Mouse (Mus musculus): Measurements from ENCODE around the gene Supt3. TPM values are rescaled to one million over a fixed set of nuclear protein-coding genes. Genes with fewer than 3 reads are reported as not detected.

The Supt3 gene
- total RNA-seq, 2 experiments from 2014 or later, result 7.8 to 18.0 TPM

DNA sequence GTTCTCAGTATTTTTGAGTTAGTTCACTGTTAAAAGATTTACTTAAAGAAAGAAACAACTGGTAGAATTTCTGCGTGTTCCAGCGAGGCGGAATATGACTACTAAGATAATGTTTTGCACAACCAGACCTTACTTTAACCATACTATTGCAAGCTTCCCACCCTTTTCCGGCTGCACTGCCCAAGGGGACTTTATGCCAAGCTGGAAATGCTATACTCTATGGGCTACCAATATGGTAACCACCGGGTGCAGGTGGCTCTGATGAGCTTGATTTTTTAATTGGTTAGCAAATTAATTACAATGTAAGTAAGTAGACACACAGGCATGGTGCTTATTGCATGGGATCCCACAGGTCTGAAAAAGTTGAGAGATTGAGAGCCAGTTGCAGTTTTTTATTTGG, 1.2 kb downstream of the Supt3 start:
- no peak for ATAC-seq (ENCODE audit: poor library complexity, severe bottlenecking)

DNA sequence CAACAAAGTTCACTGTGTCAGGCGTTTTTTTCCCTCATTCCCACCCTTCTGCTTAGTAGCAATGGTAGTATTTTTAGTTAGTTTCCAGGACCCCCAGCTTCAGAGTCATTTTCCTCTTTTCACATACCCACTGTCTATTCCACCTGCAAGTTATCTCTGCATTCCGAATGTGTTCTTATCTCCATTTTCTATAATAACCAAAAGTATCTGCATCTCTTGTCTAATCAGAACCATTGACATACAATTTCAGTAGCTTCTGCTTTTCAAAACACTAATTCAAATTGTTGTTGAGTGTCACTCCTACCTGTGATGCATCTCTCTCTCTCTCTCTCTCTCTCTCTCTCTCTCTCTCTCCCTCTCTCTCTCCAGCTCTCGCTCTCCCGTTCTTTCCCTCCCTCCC, 3.4 kb downstream of the Supt3 start:
- ATAC-seq (ENCODE audit: poor library complexity, severe bottlenecking), result no peak

DNA sequence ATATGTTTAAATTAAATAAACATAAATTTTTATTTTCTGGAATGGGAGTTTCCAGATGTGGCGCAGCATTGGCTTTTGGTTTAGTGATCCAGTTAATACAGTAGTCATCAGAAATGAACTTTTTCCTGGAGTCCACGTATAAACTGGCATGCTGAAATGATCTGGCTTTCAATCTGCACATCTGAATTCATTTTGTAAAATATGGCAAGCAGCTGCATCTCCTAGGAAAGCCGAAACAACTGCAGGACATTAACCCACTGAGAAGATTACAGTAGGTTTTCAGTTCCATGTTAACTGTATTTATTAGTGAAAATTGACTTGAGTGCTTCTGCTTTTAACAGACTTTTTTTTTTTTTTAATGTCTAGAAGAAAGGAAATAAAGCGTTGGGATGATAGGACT, 5.4 kb downstream of the Supt3 start:
- no peak for ATAC-seq (ENCODE audit: poor library complexity, severe bottlenecking)

DNA sequence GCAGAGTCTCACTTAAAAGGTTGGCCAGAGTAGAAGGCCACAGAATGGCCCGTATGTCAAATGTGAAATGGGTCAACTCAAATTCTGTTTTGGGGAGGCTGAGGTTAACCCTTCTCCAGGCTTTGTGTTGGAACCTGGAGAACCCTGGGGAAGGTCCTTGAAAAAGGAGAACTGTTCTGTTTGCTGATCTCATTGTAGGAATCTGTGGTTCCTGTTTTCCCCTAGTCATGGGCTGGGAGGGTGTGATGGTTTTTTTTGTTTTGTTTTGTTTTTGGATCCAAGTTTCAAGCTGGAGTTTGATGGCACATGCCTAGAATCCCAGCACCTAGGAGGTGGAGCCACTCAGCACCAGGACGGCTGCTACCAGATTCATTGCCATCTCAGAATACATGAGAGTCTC, 6.2 kb downstream of the Supt3 start:
- ATAC-seq (ENCODE audit: poor library complexity, severe bottlenecking), result peak; percentile 97

DNA sequence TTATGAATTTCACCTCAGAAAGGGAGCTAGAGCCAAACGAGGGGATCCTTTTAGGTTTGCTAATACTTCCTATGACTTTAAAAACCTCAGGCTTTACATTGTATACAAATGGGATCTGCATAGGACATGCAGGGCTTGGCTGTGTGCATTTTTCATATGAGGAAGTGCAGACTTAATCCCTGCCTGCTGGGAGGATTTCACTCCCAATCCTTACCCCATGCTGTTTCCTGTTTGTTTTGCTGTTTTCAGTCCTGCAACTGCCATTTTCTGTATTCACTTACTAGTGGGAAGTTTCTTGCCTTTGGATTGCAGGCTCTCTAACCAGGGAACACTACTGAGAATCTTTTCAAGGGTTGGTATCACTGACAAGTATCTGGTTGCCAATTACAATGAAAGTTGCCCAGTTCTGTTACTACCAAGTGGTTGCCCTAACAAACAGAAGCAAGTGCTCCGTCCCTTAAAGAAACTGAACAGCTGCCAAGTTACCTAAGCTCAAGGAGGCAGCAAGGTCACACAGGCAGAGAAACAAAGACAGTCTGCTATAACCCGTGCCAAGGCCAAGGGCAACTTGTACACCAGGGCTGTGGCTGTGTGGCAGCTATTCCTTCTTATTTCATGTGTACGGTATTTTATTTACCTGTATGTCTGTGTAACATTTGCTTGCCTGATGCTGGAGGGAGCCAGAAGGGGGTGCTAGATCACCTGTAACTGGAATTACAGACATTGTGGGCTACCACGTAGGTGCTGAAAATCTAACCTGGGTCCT, 12.2 kb downstream of the Supt3 start:
- ATAC-seq (ENCODE audit: poor library complexity, severe bottlenecking), result peak; percentile 56

DNA sequence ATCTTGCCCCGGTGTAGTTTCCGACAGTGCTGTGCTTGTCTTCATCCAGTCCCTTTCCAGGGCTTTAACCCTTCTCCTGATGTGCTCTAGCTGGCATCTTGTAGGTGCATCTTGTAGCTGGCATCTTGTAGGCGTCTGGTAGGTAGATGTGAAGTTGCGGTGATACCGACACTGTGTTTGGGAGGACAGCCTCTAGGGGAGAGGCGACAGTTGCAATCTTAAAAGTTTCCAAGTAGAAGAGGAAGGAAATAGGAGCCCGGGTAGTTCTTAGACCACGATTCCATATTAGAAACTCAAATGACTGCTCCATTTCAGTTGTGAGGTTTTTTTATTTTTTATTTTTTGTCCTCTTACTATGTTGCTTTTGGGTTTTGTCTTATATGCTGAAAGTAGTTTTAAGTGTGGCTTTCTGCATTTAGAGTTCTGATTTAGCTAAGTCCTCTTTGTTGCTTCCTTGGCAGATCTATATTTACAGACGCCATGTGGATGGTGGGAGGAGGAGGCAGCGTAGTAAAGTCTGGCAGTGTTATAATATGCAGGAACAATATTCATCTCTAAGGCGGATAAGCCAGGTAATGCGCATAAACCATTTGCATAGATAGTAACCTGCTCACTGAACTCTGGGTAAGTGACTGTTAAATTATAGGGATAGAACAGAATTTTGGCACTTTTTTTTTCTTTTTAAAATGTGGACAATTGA, 15.4 kb downstream of the Supt3 start:
- peak; percentile 57 for ATAC-seq (ENCODE audit: poor library complexity, severe bottlenecking)

DNA sequence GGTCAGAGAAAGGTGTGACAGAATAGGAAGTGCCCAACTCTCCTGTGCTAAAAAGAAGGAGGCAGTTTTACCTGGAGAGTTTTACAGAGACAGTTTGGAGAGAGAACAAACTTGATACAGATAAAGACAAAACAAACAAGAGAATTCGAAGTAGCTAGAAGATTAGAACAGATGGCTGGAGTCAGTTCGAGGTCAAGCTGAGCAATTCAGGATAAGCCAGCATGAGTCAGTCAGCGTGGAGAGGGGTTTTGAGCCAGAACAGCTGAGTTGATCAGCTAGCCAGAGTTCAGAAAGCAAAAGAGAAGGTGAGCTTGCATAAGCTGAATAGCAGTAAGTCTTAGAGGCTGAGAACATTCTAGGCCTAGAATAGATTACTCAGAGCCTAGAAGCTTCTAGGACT, 20.4 kb downstream of the Supt3 start:
- ATAC-seq (ENCODE audit: poor library complexity, severe bottlenecking), result no peak

DNA sequence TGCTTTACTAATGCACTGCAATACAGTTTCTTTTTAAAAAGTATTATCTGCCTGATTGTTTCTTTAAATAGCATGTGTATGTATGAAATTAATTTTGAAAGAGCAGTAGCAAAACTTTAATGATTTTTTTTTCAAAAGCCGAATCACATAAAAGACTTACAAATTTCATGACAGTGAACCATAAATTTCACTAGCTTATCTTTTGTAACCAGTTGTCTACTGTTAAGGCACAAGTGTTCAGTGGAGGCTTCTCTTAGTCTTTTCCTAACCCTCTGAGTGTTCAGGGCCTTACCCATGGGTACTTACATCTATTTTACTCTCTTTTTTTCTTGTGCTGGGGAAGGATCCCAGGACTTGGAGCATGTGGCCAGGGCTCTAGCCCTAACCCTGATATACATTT, 30.1 kb downstream of the Supt3 start:
- no peak for ATAC-seq (ENCODE audit: poor library complexity, severe bottlenecking)

DNA sequence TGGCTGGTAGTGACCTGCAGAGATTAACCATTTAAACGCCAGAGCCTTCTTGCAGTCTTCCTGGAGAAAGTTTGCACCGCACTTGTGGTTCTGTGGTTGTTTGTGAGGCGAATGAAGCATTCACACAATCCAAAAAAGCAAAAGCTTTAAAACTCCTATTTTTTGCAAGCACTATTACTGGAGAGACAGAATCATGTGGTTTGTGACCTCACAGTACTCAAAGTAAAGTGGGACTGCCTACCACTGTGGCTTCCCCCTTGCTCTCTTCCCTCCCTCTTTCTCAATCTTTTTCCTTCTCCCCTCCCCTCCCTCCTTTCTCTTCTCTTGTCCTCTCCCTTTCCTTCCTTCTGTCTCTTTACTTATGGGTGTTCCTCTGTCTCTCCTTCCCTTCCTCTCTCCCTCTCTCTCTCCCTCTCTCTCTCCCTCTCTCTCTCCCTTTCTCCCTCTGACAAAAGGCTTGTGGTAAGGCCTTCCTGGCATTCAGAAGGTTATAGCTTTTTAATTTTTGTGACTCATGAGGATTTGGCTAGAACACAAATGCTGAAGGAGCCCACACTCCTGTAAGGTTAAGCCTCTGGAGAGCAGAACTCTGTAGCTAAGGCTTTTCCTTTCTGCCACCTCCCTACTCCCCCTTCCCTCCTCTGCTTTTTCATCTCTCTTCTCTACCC, 37.7 kb downstream of the Supt3 start, which contains the start of gene Runx2:
Runx2 (minus strand) TSS at position 290 of the 668 bp plus-strand sequence.
- ATAC-seq (ENCODE audit: poor library complexity, severe bottlenecking), result 0 out of 2 replicates have a peak, but pooled peaks have one; percentile 18

DNA sequence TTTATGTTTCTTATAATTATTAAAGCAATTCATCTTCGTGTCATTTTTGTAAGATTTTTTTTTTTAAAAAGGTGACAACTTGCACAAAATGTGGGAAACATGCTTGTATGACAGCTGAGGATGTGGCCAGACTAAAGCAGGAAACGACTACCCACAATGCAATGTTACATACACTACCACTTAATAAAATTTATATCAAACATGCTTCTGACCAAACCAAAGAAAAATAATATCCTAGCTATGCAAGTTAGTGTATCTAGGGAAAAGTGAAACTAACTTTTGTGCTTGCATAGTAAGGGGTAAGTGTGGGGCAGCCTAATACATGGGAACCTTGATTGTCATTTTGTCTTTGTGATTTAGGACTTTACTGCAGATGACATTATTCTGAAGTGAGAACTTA, 41.9 kb downstream of the Supt3 start:
- ATAC-seq (ENCODE audit: poor library complexity, severe bottlenecking), result no peak

DNA sequence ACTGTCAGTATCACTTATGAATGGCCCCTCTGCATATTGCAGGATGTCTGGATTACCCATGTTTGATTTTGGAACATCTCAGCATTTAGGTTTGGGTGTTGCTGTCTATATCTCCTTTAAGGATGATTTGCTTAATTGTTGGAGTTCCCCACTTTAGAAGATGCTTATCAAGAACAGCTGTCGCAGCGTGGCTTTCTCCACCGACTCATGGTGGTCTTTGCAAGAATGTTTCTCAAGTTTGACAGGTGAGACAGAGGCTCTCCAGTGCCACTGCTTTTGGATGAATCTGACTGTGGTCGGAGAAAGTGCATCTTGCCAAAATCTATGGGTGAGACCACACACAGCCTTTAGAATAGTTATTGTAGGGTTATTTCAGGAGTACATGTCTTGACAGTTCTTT, 42.9 kb downstream of the Supt3 start:
- no peak for ATAC-seq (ENCODE audit: poor library complexity, severe bottlenecking)

DNA sequence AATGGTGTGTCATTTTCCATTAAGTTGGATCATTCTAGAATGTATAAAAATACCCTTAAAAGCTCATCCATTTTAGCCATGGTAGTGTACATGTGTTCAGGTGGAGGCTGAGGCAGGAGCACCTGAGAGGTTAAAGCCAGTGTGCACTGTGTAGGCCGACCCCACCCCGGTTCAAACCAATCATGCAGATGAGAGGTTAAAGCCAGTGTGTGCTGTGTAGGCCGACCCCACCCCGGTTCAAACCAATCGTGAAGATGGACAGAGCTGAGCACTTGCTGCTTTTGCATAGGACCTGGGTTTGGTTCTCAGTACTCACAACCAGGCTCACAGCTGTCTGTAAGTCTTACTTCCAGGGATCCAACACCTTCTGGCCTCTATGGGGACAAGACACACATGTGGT, 45.0 kb downstream of the Supt3 start:
- no peak for ATAC-seq (ENCODE audit: poor library complexity, severe bottlenecking)

DNA sequence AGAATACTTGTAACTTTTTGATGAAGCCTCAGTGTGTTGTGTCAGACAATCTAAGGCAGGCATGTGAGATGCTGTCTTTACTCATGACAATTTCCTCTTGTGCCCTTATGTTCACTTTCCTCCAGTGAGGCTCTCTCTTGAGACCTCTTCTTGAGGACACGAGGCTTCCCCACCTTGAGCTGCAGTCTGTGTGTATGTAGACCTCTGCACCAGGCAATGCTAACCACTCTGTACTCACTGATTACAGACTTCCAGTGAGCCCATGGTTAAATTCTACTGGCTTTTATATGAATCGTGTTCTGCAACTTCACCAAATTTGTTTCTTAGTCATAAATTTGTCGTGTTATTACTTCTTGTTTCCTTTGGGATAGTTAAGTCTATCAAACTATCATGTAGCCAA, 50.2 kb downstream of the Supt3 start:
- ATAC-seq (ENCODE audit: poor library complexity, severe bottlenecking), result no peak

DNA sequence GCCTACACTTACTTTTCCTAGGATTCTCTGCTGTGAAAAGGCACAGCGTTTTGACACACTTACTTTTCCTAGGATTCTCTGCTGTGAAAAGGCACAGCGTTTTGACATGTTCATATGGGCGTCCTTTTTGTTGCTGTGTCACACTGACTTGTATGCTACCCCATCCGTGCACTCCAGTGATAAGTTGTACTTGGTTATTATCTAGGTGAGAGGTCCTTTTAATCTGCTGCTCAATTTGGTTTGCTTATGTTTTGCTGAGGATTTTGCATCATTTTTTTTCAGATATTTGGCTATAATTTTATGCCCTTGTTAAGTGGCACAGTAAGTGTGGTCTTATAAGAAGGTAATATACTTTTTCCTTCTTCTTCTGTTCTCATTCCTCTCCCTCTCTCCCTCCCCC, 51.0 kb downstream of the Supt3 start:
- ATAC-seq (ENCODE audit: poor library complexity, severe bottlenecking), result no peak

DNA sequence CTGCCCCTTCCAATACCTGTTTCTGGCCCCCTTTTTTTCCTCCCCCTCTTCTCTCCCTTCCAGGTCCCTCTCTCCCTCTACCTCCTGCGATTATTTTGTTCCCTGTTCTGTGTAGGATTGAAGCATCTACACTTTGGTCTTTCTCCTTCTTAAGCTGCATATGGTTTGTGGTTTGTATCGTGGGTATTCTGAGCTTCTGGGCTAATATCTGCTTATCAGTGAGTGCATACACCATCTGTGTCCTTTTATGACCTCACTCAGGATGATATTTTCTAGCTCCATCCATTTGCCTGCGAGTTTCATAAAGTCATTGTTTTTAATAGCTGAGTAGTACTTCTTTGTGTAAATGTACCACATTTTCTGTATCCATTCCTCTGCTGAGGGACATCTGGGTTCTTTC, 52.6 kb downstream of the Supt3 start:
- no peak for ATAC-seq (ENCODE audit: poor library complexity, severe bottlenecking)

DNA sequence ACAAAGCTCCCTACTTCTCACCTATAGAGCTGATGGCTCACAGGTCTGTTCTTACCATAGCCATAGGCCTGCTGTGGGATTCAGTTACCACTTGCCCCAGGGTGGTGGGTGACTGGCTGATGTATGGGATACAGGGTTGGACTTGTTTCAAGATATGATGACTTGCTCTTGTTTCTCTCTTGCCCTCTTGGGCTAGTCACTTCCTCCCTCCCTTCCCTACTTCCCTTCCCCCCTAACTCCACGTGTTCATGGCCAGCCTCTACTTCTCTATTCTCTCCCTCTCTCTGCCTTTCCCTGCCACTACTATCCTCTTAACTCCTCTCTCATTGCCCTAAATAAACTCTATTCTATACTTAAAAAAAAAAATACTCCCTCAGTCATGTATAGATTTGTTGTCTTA, 54.2 kb downstream of the Supt3 start:
- peak; percentile 72 for ATAC-seq (ENCODE audit: poor library complexity, severe bottlenecking)

DNA sequence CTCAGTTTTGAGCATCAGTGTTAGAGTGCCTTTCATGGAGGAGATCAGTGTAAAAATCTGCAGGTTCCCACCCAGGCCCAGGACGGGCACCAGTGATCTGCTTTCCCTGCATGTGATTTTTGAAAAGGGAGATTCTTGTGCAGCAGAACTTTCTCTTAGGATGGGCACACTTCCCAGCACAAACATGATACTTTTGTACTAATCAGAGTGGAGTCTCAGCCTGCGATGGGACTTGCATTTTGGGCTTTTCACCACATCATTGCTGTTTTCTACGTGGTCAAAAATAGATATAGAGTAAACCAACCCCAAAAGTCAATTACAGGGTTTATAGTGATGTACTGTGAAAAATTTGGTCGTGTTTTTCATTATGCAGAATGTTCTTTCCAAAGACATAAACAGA, 65.2 kb downstream of the Supt3 start:
- no peak for ATAC-seq (ENCODE audit: poor library complexity, severe bottlenecking)

DNA sequence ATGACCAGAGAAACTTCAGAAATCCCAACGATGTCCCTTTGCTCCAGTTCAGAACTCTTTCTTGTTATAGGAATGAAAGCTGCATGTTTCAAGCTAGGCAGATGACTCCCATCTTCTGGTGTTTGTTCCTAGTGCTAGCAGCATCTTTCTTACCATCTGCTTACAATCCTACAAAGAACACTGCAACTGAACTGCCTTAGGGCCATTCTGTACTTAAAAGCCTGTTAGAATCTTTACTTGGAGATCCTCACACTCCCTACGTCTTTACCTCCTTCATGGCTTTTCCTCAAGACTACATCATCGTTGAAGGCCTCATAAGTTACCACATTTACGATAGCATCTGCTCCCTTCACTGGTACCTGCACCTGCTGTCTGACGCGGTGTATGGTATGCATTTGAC, 86.2 kb downstream of the Supt3 start:
- no peak for ATAC-seq (ENCODE audit: poor library complexity, severe bottlenecking)

DNA sequence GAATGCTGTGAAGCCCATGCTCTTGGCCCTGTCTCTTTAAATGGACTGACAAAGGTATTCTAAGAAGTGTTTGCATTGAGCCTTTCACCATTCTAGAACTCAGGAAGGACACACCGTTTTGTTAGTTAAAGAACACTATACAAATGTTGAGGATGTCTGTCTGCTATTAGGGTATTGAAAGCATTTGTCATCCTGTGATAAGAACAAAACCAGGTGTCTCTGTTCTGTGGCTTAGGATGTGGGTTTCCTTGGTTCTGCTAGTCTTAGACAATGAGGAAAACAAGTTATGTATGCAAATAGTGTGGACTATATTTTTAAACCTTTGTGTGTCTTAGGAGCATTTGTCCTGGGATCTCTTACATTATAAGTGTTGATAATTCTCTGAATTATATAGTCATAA, 116.6 kb downstream of the Supt3 start:
- no peak for ATAC-seq (ENCODE audit: poor library complexity, severe bottlenecking)

DNA sequence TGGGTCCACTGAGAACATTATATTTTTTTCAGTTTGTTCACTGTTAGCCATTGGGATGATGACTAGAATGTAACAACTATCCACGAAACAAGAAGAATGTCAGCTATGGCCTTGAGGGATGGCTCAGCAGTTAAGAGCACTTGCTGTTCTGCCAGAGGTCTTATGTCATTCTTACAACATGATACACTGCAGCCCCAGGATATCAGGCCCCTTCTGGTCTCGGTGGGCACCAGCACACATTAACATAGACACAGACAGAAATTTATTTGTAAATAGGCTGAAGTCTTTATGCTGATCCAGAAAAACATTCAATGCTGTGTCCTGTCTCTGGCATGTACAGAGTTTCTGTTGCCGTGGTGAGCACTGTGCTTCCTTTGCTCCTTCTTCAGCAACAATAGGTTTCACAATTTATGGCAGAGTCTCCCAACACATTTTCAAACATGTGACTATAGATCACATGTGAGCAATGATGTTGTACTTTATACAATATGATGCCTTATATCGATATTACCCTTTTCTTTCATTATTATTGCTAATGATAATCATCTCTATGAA, 166.7 kb downstream of the Supt3 start:
- no peak for ATAC-seq (ENCODE audit: poor library complexity, severe bottlenecking)

DNA sequence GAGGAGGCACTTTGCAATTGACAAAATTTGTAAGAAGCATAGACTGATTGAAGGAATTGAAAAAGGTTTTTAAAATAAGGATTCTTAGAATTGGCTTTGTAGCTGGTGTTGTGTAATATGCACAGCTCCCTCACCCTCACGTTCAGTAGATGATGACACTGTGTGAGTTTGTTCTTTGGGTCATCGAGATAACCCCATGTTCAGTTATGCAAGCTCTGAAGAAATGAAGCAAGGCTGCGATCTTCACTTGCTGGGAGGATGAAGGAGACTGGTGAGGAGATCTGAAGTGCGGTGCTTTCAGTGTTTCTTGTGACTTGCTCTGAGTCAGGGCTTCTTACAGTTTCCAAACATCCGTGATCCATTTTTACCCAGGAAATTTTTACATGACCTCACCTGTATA, 168.4 kb downstream of the Supt3 start:
- ATAC-seq (ENCODE audit: poor library complexity, severe bottlenecking), result peak; percentile 73

DNA sequence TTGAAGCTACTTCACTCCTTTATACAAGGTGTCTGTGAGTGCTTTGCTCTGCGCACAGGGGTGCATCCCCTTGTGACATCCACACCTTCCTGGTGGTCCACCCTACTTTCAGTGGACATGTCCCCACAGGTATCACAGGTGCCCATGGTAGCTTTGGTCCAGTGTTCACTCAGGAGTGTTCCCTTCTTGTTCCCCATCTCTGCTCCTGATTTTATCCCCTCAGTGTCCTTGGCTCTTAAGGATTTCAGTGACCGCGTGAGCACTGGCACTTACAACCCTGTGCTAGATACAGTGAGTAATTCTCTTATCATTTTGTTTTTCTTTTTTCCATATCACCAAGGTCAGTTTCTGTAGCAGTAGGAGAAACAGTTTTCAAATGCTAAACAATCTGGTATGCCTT, 171.4 kb downstream of the Supt3 start:
- no peak for ATAC-seq (ENCODE audit: poor library complexity, severe bottlenecking)
